Mouse (Mus musculus) lung, adult 2 months (tissue): ENCODE results near the gene Gtsf1l. TPM values are rescaled to one million over a fixed set of nuclear protein-coding genes. Genes with fewer than 3 reads are reported as not detected.

Experiments
- DNase-seq: peaks from one replicate; pipeline ENCODE4 v3.0.0; 2022
- H3K4me1 ChIP-seq: fragments of 200-500 bp; 2 replicates; pipeline ENCODE4 v1.6.1; 2011; ENCODE audit warnings: low read length; ENCODE audit not compliant: control insufficient read depth, insufficient read depth
- H3K4me3 ChIP-seq: fragments of 200-500 bp; replicated peaks from 2 replicates; pipeline ENCODE3; 2011; ENCODE audit warnings: low read depth, mild to moderate bottlenecking, control low read depth, low read length; ENCODE audit errors: extremely low read depth
- CTCF ChIP-seq: fragments of 200-500 bp; IDR thresholded peaks from 2 replicates; pipeline ENCODE4 v1.5.1; 2011; ENCODE audit warnings: mild to moderate bottlenecking, low read length, control low read depth; ENCODE audit not compliant: insufficient read depth
- POLR2A ChIP-seq: fragments of 200-500 bp; IDR thresholded peaks from 2 replicates; pipeline ENCODE4 v1.6.1; 2011; ENCODE audit warnings: low read depth, mild to moderate bottlenecking, control low read depth, low read length, borderline replicate concordance; ENCODE audit errors: extremely low read depth
- WGBS: fragments of 180-500 bp; shearing (Covaris S2); methylation state at CpG from one replicate; pipeline ENCODE4 v1.1.7; 2018; 5-methylcytosine and 5-hydroxymethylcytosine counted together
- polyA plus RNA-seq: library from polyadenylated mRNA; depleted of rRNA; stranded (reverse); fragments of >200 nt; gene quantifications from 2 replicates; pipeline ENCODE4 v1.2.3, GENCODE M21; 2012

Gene Gtsf1l
- polyA plus RNA-seq, 1 experiment: not detected

GRCm38 (mm10) chr2:163089475-163090123 is 1.9 kb upstream of the Gtsf1l start:
- WGBS: 72% methylated on average over 5 of the region's 5 CpGs
- DNase-seq: no peak
- no peak overlapping the region for H3K4me3 ChIP-seq
- no peaks in the 10 kb centered on the region for H3K4me1 ChIP-seq
- no peak for TF ChIP-seq POLR2A
- peak; percentile 68 for TF ChIP-seq CTCF

DNA sequence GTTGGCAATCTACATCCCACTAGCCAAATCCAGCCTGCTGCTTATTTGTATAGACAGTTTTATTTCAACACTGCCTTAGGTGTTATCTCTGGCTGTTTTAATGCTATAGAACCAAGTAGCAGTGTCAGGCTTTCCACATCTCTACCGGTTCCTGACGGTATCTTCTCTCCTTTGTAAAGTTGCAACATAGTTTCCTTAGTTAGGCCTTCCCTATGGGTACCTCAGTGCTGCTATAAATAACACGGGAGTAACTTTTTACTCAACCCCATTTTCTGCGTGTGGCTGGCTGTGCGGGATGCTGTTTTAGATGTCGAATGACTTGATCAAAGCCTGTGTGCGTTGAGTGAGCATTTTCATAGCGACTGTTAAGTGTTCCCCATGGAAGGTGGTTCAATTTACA is 1.1 kb downstream of the Gtsf1l start:
- WGBS: 75% methylated on average over 8 of the region's 8 CpGs
- H3K4me1 ChIP-seq: no peaks in the 10 kb centered on the region
- no peak for DNase-seq
- TF ChIP-seq POLR2A (no peak), CTCF (no peak)
- H3K4me3 ChIP-seq: no peak overlapping the region

GRCm38 (mm10) chr2:163085047-163085446 is 2.6 kb downstream of the Gtsf1l start:
- no peak overlapping the region for H3K4me3 ChIP-seq
- WGBS: 85% methylated on average over 6 of the region's 6 CpGs
- no peak for TF ChIP-seq POLR2A
- no peak for TF ChIP-seq CTCF
- DNase-seq: no peak
- H3K4me1 ChIP-seq: no peaks in the 10 kb centered on the region

DNA sequence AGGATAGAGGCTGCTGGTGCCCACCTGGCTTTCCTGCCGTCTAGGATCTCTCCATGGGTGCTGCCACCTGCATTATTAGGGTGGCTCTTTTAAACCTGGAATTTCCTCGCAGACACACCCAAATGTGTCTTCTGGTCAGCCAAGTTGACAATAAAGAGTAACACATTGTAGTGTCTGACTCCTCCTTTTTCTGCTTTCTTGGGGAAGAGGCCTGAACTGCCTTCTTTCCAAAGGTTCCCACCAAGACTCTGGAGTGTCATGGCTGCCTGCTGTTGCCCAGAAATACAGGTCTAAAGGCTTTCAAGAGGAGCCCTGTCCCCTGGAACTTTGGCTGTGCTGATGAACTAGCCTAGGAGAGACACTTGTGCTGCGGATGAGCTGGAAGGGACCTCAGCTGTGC is 3.1 kb downstream of the Gtsf1l start:
- no peak overlapping the region for H3K4me3 ChIP-seq
- no peak for TF ChIP-seq CTCF
- TF ChIP-seq POLR2A: no peak
- H3K4me1 ChIP-seq: no peaks in the 10 kb centered on the region
- DNase-seq: no peak
- WGBS: 91% methylated on average over 3 of the region's 3 CpGs

DNA sequence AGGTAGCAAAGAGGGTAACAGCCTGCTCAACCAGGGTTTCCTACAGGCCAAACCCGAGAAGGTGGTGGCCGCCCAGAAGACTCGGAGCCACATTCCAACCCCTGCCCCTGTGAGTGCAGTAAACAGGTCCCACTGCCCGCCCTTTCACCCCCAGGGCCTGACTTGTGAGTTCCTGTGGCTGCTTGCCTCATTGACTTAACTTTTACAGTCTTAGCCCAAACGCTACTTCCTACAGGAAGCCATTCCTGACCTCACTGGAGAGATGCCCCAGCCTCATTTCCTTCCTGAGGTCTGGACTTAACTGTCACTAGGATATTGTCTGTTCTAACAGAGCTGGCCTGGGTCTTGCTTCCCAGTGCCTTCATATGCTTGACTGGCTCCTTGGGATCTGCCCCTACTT is 5.1 kb downstream of the Gtsf1l start:
- TF ChIP-seq POLR2A: no peak
- TF ChIP-seq CTCF: no peak
- DNase-seq: no peak
- Histone ChIP-seq H3K4me3 (no peak overlapping the region), H3K4me1 (no peaks in the 10 kb centered on the region)
- 52% methylated on average over 5 of the region's 5 CpGs for WGBS

- Histone ChIP-seq H3K4me1 (no peaks in the 10 kb centered on the region), H3K4me3 (no peak overlapping the region)
- DNase-seq: no peak
- 92% methylated on average over 4 of the region's 4 CpGs for WGBS
- TF ChIP-seq CTCF: no peak
- no peak for TF ChIP-seq POLR2A
These were observed 8.6 kb downstream of the Gtsf1l start for GRCm38 (mm10) chr2:163079041-163079440.

DNA sequence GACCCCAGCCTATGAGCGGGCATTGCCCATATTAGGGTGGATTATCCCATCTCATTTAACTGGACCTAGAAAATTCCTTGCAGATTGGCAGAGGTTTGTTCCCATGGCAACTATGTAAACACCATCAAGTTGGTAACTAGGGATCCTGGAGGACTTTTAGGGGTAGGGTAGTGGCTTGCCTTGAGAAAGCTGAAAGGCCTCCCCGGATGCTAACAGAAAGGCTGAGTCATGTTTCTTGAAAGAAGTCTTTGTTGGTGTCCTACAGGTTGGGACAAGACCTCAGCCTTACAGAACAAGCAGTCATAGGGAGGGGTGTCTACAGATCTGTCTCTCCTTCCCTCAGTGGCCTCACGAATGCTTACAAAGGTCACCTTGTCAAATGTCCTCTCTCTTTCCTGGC is 12.4 kb downstream of the Gtsf1l start:
- DNase-seq: no peak
- WGBS: 77% methylated on average over 3 of the region's 3 CpGs
- TF ChIP-seq POLR2A (no peak), CTCF (no peak)
- Histone ChIP-seq H3K4me1 (no peaks in the 10 kb centered on the region), H3K4me3 (no peak overlapping the region)

- DNase-seq: no peak
- no peaks in the 10 kb centered on the region for H3K4me1 ChIP-seq
- H3K4me3 ChIP-seq: no peak overlapping the region
- 90% methylated on average over 12 of the region's 12 CpGs for WGBS
- TF ChIP-seq CTCF (no peak), POLR2A (no peak)
These were observed 12.8 kb downstream of the Gtsf1l start for GRCm38 (mm10) chr2:163074808-163075207.

DNA sequence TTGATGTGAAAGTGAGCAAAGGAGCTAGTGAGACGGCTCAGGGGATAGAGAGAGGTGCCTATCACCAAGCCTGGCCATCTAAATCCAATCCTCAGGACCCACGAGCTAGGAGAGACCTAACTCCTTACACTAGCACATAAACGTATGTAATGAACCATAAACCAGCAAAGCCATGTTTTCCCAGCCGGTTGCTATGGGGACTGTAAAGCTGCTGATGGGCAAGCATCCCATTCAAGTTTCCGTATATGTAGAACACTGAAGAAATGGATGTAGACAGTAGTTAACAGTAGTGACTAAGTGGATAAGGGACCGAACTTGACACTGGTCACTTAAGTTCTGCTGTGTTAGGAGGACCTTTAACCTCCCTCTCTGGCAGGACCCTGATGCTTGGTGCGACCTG is 13.6 kb downstream of the Gtsf1l start:
- Histone ChIP-seq H3K4me1 (no peaks in the 10 kb centered on the region), H3K4me3 (no peak overlapping the region)
- WGBS: 90% methylated on average over 7 of the region's 7 CpGs
- no peak for TF ChIP-seq CTCF
- no peak for TF ChIP-seq POLR2A
- no peak for DNase-seq

DNA sequence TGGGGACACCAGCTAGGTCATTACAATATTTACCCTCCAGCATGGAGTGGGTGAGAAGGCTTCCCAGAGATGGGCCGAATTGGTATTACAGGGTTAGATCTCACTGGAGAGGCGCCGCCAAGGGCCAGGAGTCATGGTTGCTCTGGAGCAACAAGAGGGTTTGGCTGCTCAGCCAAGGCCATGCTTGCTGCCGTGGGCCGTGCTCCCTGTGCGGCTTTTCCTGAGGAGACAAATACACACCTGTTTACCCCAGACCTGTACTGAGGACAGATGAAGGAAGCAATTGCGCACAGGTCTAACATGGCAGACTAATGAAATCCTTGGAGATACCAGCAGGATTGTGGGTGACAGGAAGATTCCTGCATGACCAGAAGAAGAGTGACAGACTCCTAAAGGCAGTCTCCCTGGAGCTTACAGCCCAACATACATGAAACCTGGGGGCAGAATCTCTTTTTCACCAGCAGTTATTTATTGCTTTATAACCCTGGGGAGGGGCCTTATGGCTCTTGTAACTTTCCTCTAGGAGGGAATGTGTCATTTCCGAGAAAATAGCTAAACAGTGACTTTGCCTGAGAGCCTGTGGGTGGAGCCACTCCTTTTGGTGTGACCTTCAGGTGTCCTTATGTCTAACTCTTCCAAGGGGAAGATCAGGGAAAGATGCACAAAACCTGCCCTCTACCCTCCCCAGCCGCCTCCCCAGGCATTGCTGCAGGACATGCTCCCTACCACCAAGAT is 14.5 kb downstream of the Gtsf1l start:
- no peak for DNase-seq
- 95% methylated on average over 9 of the region's 9 CpGs for WGBS
- H3K4me3 ChIP-seq: no peak overlapping the region
- no peaks in the 10 kb centered on the region for H3K4me1 ChIP-seq
- TF ChIP-seq CTCF (no peak), POLR2A (no peak)

- Histone ChIP-seq H3K4me1 (no peaks in the 10 kb centered on the region), H3K4me3 (no peak overlapping the region)
- no peak for DNase-seq
- 76% methylated on average over 3 of the region's 3 CpGs for WGBS
- TF ChIP-seq POLR2A (no peak), CTCF (no peak)
These were observed 16.1 kb downstream of the Gtsf1l start for GRCm38 (mm10) chr2:163071590-163071989.
